Mouse (Mus musculus) T-helper 17 cell (primary cell): Measurements from ENCODE around the gene Wdr77.
"Not testable (repeated sequence)": the region's sequence is repeated elsewhere in the genome, so short reads cannot be mapped to it uniquely, and the experiment has no call there.

Source experiments
- in situ Hi-C, 2 experiments: fragments of 300-600 bp; cut with MboI, MseI; formaldehyde crosslinking; loops; 1 replicate in 1 of 2; 2 replicates in 1 of 2; pipeline ENCODE4 v1.15.1; 2025; ENCODE audit warnings: high pct_unique_total_duplicates in 2 of 2

Gene Wdr77

GRCm38 (mm10) chr3:105958974-105959580 is at the start of gene Wdr77:
Gene Wdr77, plus strand, starts transcription at chr3:105959369.
- in situ Hi-C loops = loop anchor here in 1 of 2 experiments (5.0 to 25.0 kb wide), 4 partner anchors 62 to 1836 kb away; partner anchors contain the start of genes Ddx20 and Rbm15

- in situ Hi-C loops = no loop called here
Measured at GRCm38 (mm10) chr3:105910519-105911190, 48.5 kb upstream of the Wdr77 start.

GRCm38 (mm10) chr3:105912097-105912880 is 46.9 kb upstream of the Wdr77 start:
- in situ Hi-C loops = no loop called here

GRCm38 (mm10) chr3:105913839-105914681 is 45.1 kb upstream of the Wdr77 start:
- in situ Hi-C loops = no loop called here

GRCm38 (mm10) chr3:105915281-105915680 is 43.9 kb upstream of the Wdr77 start:
- in situ Hi-C loops = no loop called here

- in situ Hi-C loops = not testable (repeated sequence)
Measured at GRCm38 (mm10) chr3:105916455-105916854, 42.7 kb upstream of the Wdr77 start.

GRCm38 (mm10) chr3:105917656-105918354 is 41.4 kb upstream of the Wdr77 start:
- in situ Hi-C loops = no loop called here

GRCm38 (mm10) chr3:105918355-105918745 is 40.8 kb upstream of the Wdr77 start:
- in situ Hi-C loops = no loop called here

- in situ Hi-C loops = not testable (repeated sequence)
Measured at GRCm38 (mm10) chr3:105920743-105921142, 38.4 kb upstream of the Wdr77 start.

- in situ Hi-C loops = no loop called here
Measured at GRCm38 (mm10) chr3:105921959-105922358, 37.2 kb upstream of the Wdr77 start.

GRCm38 (mm10) chr3:105924616-105925015 is 34.6 kb upstream of the Wdr77 start:
- in situ Hi-C loops = no loop called here

- in situ Hi-C loops = no loop called here
Measured at GRCm38 (mm10) chr3:105927561-105928194, 31.5 kb upstream of the Wdr77 start.

GRCm38 (mm10) chr3:105928195-105928569 is 31.0 kb upstream of the Wdr77 start:
- in situ Hi-C loops = no loop called here

- in situ Hi-C loops = no loop called here
Measured at GRCm38 (mm10) chr3:105928781-105929180, 30.4 kb upstream of the Wdr77 start.

GRCm38 (mm10) chr3:105929821-105930220 is 29.3 kb upstream of the Wdr77 start:
- in situ Hi-C loops = no loop called here

- in situ Hi-C loops = no loop called here
Measured at GRCm38 (mm10) chr3:105931095-105931494, 28.1 kb upstream of the Wdr77 start.

GRCm38 (mm10) chr3:105932240-105933071 is 26.7 kb upstream of the Wdr77 start, which contains the start of gene I830077J02Rik:
Gene I830077J02Rik, minus strand, starts transcription at chr3:105932664.
- in situ Hi-C loops = no loop called here

GRCm38 (mm10) chr3:105933926-105934325 is 25.2 kb upstream of the Wdr77 start:
- in situ Hi-C loops = no loop called here

GRCm38 (mm10) chr3:105935033-105935432 is 24.1 kb upstream of the Wdr77 start:
- in situ Hi-C loops = no loop called here
